Mouse (Mus musculus): Measurements from ENCODE around the gene Srrm4.

GRCm38 (mm10) chr5:116571232-116571861, 20.3 kb downstream of the Srrm4 start:
- TF ChIP-seq GATA1 (IDR thresholded peaks at IDR 0.05; ENCODE audit: low read length) (no peak), TAL1 (IDR thresholded peaks at IDR 0.05; ENCODE audit: low read length) (no peak)
